In genomic region chr12:97130276-97130675, GRCm38 (mm10) we compare ENCODE assay signal across 9 mouse cellular contexts.
A peak's percentile ranks its signal among the peaks of the same experiment; 100 is the strongest.
DNase-seq lines count a peak whose midpoint lies in the region; TF ChIP-seq lines count a peak whose summit lies in the region.
"Had no signal": no experiment of that assay in that cellular context is flagged by ENCODE, and none has a peak within 500 bp of the region (broad histone marks: within the 10 kb centered on the region; RNA-seq: fewer than 3 reads in every experiment).

No protein-coding gene starts in this region.

- intact Hi-C loops in left cerebral cortex, adult 2 months (cut with DNase I): loop anchor here (10.0 kb wide), 2 partner anchors 845 to 1055 kb away; no protein-coding TSS in a partner anchor
- intact Hi-C loops in left cerebral cortex, postnatal 36 days (cut with DNase I): loop anchor here (5.0 kb wide), 1 partner anchor 1433 kb away; no protein-coding TSS in a partner anchor
- intact Hi-C loops in left cerebral cortex, postnatal 10 days (cut with DNase I): loop anchor here (5.0 kb wide), 1 partner anchor 1433 kb away; no protein-coding TSS in a partner anchor

- DNase-seq in adrenal gland, postnatal 14 days: peak; percentile 12
- no peak for DNase-seq in adrenal gland, adult 18-20 months (ENCODE audit: low spot score in 2 of 2)
- DNase-seq in left cerebral cortex, adult 2 months (ENCODE audit: extremely low spot score in 1 of 2, low spot score in 2 of 2): peak; percentile 14 to 17
- no peak for DNase-seq in left cerebral cortex, postnatal 36 days (ENCODE audit: low spot score in 2 of 2)
- DNase-seq in NIH3T3 (ENCODE audit: low read depth): peak; percentile 38
- DNase-seq in left cerebral cortex, postnatal 10 days (ENCODE audit: extremely low spot score in 1 of 2, low spot score in 2 of 2): peak; percentile 14 to 20
- DNase-seq in spleen, postnatal 10 days (ENCODE audit: low spot score in 2 of 2): no peak
- DNase-seq in spleen, postnatal 14 days (ENCODE audit: low spot score in 2 of 2): no peak

- peak; percentile 64 for TF ChIP-seq CTCF in left cerebral cortex, adult 2 months (IDR thresholded peaks at IDR 0.05)

- H3K27ac ChIP-seq in left cerebral cortex, adult 2 months: no peak overlapping the region
- H3K27ac ChIP-seq: limb, embryonic 15.5 days had no signal

- H3K4me3 ChIP-seq in left cerebral cortex, adult 2 months: no peak overlapping the region
- H3K4me3 ChIP-seq: limb, embryonic 15.5 days had no signal

Comparison
In these comparisons a context has a peak if more than half of its experiments do, and no peak if none do; other contexts are left out.
1. DNase-seq: peak in adrenal gland, postnatal 14 days (single experiment), left cerebral cortex, adult 2 months (2 of 2), NIH3T3 (single experiment) and left cerebral cortex, postnatal 10 days (2 of 2); none in adrenal gland, adult 18-20 months (0 of 2), left cerebral cortex, postnatal 36 days (0 of 2), spleen, postnatal 10 days (0 of 2) and spleen, postnatal 14 days (0 of 2).